Mouse (Mus musculus) forebrain, embryonic 15.5 days (tissue): Measurements from ENCODE around the gene Dnajb7. TPM values are rescaled to one million over a fixed set of nuclear protein-coding genes. Genes with fewer than 3 reads are reported as not detected.
"Not testable (repeated sequence)": the region's sequence is repeated elsewhere in the genome, so short reads cannot be mapped to it uniquely, and the experiment has no call there.

Source experiments
- ATAC-seq: fragments of 200-750 bp; cut with Nextera tagmentation; replicated peaks from 2 replicates; pipeline ENCODE4 v1.8.0; 2017; ENCODE audit warnings: mild to moderate bottlenecking, moderate TSS enrichment, moderate library complexity
- H3K27ac ChIP-seq: fragments of 300-500 bp; sonication (generic); replicated peaks from 2 replicates; pipeline ENCODE4 v1.5.1; 2015; ENCODE audit warnings: mild to moderate bottlenecking, inconsistent platforms
- H3K27me3 ChIP-seq: fragments of 300-500 bp; sonication (generic); 2 replicates; pipeline ENCODE4 v1.6.1; 2015; ENCODE audit warnings: inconsistent platforms
- H3K36me3 ChIP-seq: fragments of 300-500 bp; sonication (generic); 2 replicates; pipeline ENCODE4 v1.6.1; 2015; ENCODE audit warnings: mild to moderate bottlenecking, inconsistent platforms
- H3K4me1 ChIP-seq: fragments of 300-500 bp; sonication (generic); 2 replicates; pipeline ENCODE4 v1.6.1; 2015; ENCODE audit warnings: inconsistent platforms
- H3K4me2 ChIP-seq: fragments of 300-500 bp; sonication (generic); replicated peaks from 2 replicates; pipeline ENCODE4 v1.6.1; 2015; ENCODE audit warnings: mild to moderate bottlenecking, inconsistent platforms
- H3K4me3 ChIP-seq: fragments of 300-500 bp; sonication (generic); 2 replicates; pipeline ENCODE4 v1.5.1; 2015; ENCODE audit warnings: mild to moderate bottlenecking, inconsistent platforms
- H3K9ac ChIP-seq: fragments of 300-500 bp; sonication (generic); replicated peaks from 2 replicates; pipeline ENCODE4 v1.6.1; 2015; ENCODE audit warnings: mild to moderate bottlenecking, inconsistent platforms
- H3K9me3 ChIP-seq: fragments of 300-500 bp; sonication (generic); 2 replicates; pipeline ENCODE4 v1.6.1; 2016; ENCODE audit warnings: inconsistent platforms
- WGBS: fragments of 180-500 bp; shearing (Covaris S2); methylation state at CpG from one replicate; pipeline ENCODE4 v1.1.7; 2015; ENCODE audit warnings: mixed read lengths; 5-methylcytosine and 5-hydroxymethylcytosine counted together
- polyA plus RNA-seq: library from polyadenylated mRNA; unstranded; fragments of >200 nt; fragmentation: Nextera tagmentation; extraction: Ambion mirVana; gene quantifications from 2 replicates; pipeline ENCODE4 v1.2.1, GENCODE M21; 2015

The Dnajb7 gene
- 1.5 and 1.7 TPM in 2 replicates for polyA plus RNA-seq

- Histone ChIP-seq H3K9me3 (no peaks in the 10 kb centered on the region), H3K9ac (no peak within 1 kb of the TSS), H3K4me2 (no peak within 1 kb of the TSS), H3K27ac (no peak within 1 kb of the TSS), H3K4me1 (no peaks in the 10 kb centered on the region), H3K27me3 (no peaks in the 10 kb centered on the region), H3K4me3 (no peak within 1 kb of the TSS), H3K36me3 (no peaks in the 10 kb centered on the region)
- WGBS = 91% methylated on average over 1 of the region's 1 CpGs
- ATAC-seq = no peak
These were observed at the start of gene Dnajb7 for GRCm38 (mm10) chr15:81408199-81408598. Gene Dnajb7, minus strand, starts transcription at chr15:81408299.

GRCm38 (mm10) chr15:81448463-81448862, 40.4 kb upstream of the Dnajb7 start:
- Histone ChIP-seq H3K9me3 (no peaks in the 10 kb centered on the region), H3K9ac (no peak overlapping the region), H3K4me2 (no peak overlapping the region), H3K27ac (no peak overlapping the region), H3K36me3 (peaks cover 17% of the 10 kb centered on the region), H3K4me3 (no peak overlapping the region), H3K27me3 (no peaks in the 10 kb centered on the region), H3K4me1 (no peaks in the 10 kb centered on the region)
- no peak for ATAC-seq
- 51% methylated on average over 3 of the region's 3 CpGs for WGBS

- ATAC-seq = no peak
These were observed 31.1 kb upstream of the Dnajb7 start for GRCm38 (mm10) chr15:81439236-81439635.

GRCm38 (mm10) chr15:81438345-81438744, 30.2 kb upstream of the Dnajb7 start:
- H3K36me3 ChIP-seq = peaks cover 17% of the 10 kb centered on the region; the same call in 1 of the 2 replicates
- H3K9me3 ChIP-seq = no peaks in the 10 kb centered on the region
- H3K4me3 ChIP-seq = no peak overlapping the region
- ATAC-seq = no peak
- no peak overlapping the region for H3K4me2 ChIP-seq
- H3K9ac ChIP-seq = no peak overlapping the region
- no peaks in the 10 kb centered on the region for H3K27me3 ChIP-seq
- no peaks in the 10 kb centered on the region for H3K4me1 ChIP-seq
- no peak overlapping the region for H3K27ac ChIP-seq
- WGBS = 94% methylated on average over 1 of the region's 1 CpGs

More at GRCm38 (mm10) chr15:81439236-81439635, 31.1 kb upstream of the Dnajb7 start:
- Histone ChIP-seq H3K36me3 (peaks cover 17% of the 10 kb centered on the region; the same call in 1 of the 2 replicates), H3K4me3 (no peak overlapping the region), H3K9ac (no peak overlapping the region), H3K27me3 (no peaks in the 10 kb centered on the region), H3K9me3 (no peaks in the 10 kb centered on the region), H3K27ac (no peak overlapping the region), H3K4me1 (no peaks in the 10 kb centered on the region), H3K4me2 (no peak overlapping the region)

GRCm38 (mm10) chr15:81431195-81431594, 23.1 kb upstream of the Dnajb7 start:
- peaks cover 19% of the 10 kb centered on the region; the same call in 1 of the 2 replicates for H3K36me3 ChIP-seq
- 85% methylated on average over 1 of the region's 1 CpGs for WGBS
- no peak for ATAC-seq

GRCm38 (mm10) chr15:81427947-81428346, 19.8 kb upstream of the Dnajb7 start:
- no peak overlapping the region for H3K4me3 ChIP-seq
- no peak for ATAC-seq
- no peaks in the 10 kb centered on the region for H3K4me1 ChIP-seq
- H3K9me3 ChIP-seq = no peaks in the 10 kb centered on the region
- H3K27me3 ChIP-seq = no peaks in the 10 kb centered on the region
- H3K27ac ChIP-seq = no peak overlapping the region
- H3K36me3 ChIP-seq = peaks cover 19% of the 10 kb centered on the region; the same call in 1 of the 2 replicates
- no peak overlapping the region for H3K9ac ChIP-seq
- no peak overlapping the region for H3K4me2 ChIP-seq
- WGBS = 91% methylated on average over 2 of the region's 2 CpGs

More at GRCm38 (mm10) chr15:81431195-81431594, 23.1 kb upstream of the Dnajb7 start:
- Histone ChIP-seq H3K4me2 (no peak overlapping the region), H3K9ac (no peak overlapping the region), H3K4me3 (no peak overlapping the region), H3K27ac (no peak overlapping the region), H3K4me1 (no peaks in the 10 kb centered on the region), H3K27me3 (no peaks in the 10 kb centered on the region), H3K9me3 (no peaks in the 10 kb centered on the region)

- H3K9me3 ChIP-seq = no peaks in the 10 kb centered on the region
- H3K4me3 ChIP-seq = no peak overlapping the region
- H3K4me2 ChIP-seq = no peak overlapping the region
- WGBS = 84% methylated on average over 3 of the region's 3 CpGs
- H3K9ac ChIP-seq = no peak overlapping the region
- ATAC-seq = no peak
- H3K4me1 ChIP-seq = 0 out of 2 replicates have a peak, but pooled peaks cover 3% of the 10 kb centered on the region
- peaks cover 4% of the 10 kb centered on the region; the same call in 1 of the 2 replicates for H3K36me3 ChIP-seq
- H3K27me3 ChIP-seq = no peaks in the 10 kb centered on the region
- no peak overlapping the region for H3K27ac ChIP-seq
These were observed 17.2 kb upstream of the Dnajb7 start for GRCm38 (mm10) chr15:81425311-81425710.

GRCm38 (mm10) chr15:81422156-81422681, 14.1 kb upstream of the Dnajb7 start:
- Histone ChIP-seq H3K36me3 (peaks cover 4% of the 10 kb centered on the region; the same call in 1 of the 2 replicates), H3K4me2 (no peak overlapping the region), H3K4me3 (no peak overlapping the region), H3K4me1 (0 out of 2 replicates have a peak, but pooled peaks cover 3% of the 10 kb centered on the region), H3K27me3 (no peaks in the 10 kb centered on the region), H3K9ac (no peak overlapping the region), H3K27ac (0 out of 2 replicates have a peak overlapping the region, but pooled peaks have one; percentile 49), H3K9me3 (no peaks in the 10 kb centered on the region)
- ATAC-seq = no peak
- WGBS = 54% methylated on average over 7 of the region's 7 CpGs

- ATAC-seq = no peak
- H3K4me2 ChIP-seq = no peak overlapping the region
These were observed 13.4 kb upstream of the Dnajb7 start for GRCm38 (mm10) chr15:81421454-81421853.

GRCm38 (mm10) chr15:81418065-81418464, 10.0 kb upstream of the Dnajb7 start:
- no peaks in the 10 kb centered on the region for H3K27me3 ChIP-seq
- 0 out of 2 replicates have a peak, but pooled peaks cover 4% of the 10 kb centered on the region for H3K36me3 ChIP-seq
- no peak for ATAC-seq
- H3K9me3 ChIP-seq = no peaks in the 10 kb centered on the region
- H3K4me3 ChIP-seq = no peak overlapping the region
- H3K4me2 ChIP-seq = no peak overlapping the region
- WGBS = 88% methylated on average over 4 of the region's 4 CpGs
- no peak overlapping the region for H3K27ac ChIP-seq
- H3K9ac ChIP-seq = no peak overlapping the region
- H3K4me1 ChIP-seq = peaks cover 9% of the 10 kb centered on the region; the same call in 1 of the 2 replicates

More at GRCm38 (mm10) chr15:81421454-81421853, 13.4 kb upstream of the Dnajb7 start:
- Histone ChIP-seq H3K4me3 (no peak overlapping the region), H3K27ac (no peak overlapping the region), H3K9me3 (no peaks in the 10 kb centered on the region), H3K36me3 (0 out of 2 replicates have a peak, but pooled peaks cover 4% of the 10 kb centered on the region), H3K27me3 (no peaks in the 10 kb centered on the region), H3K4me1 (peaks cover 9% of the 10 kb centered on the region; the same call in 1 of the 2 replicates), H3K9ac (no peak overlapping the region)
- WGBS = 56% methylated on average over 1 of the region's 1 CpGs

GRCm38 (mm10) chr15:81416763-81417310, 8.7 kb upstream of the Dnajb7 start:
- ATAC-seq = 0 out of 2 replicates have a peak, but pooled peaks have one; percentile 41
- 4% methylated on average over 22 of the region's 22 CpGs for WGBS

GRCm38 (mm10) chr15:81405008-81405407, 3.1 kb downstream of the Dnajb7 start:
- no peaks in the 10 kb centered on the region for H3K36me3 ChIP-seq
- H3K27ac ChIP-seq = no peak overlapping the region
- 77% methylated on average over 3 of the region's 3 CpGs for WGBS
- ATAC-seq = no peak
- no peaks in the 10 kb centered on the region for H3K27me3 ChIP-seq
- H3K9ac ChIP-seq = no peak overlapping the region
- H3K9me3 ChIP-seq = no peaks in the 10 kb centered on the region
- no peak overlapping the region for H3K4me2 ChIP-seq
- no peak overlapping the region for H3K4me3 ChIP-seq
- H3K4me1 ChIP-seq = peaks cover 15% of the 10 kb centered on the region

More at GRCm38 (mm10) chr15:81416763-81417310, 8.7 kb upstream of the Dnajb7 start:
- peak overlapping the region; percentile 35 for H3K4me3 ChIP-seq
- not testable (repeated sequence) for H3K27ac ChIP-seq, H3K36me3 ChIP-seq, H3K27me3 ChIP-seq, H3K4me1 ChIP-seq, H3K9me3 ChIP-seq
- peak overlapping the region; percentile 25 for H3K9ac ChIP-seq
- H3K4me2 ChIP-seq = peak overlapping the region; percentile 41
